Mouse (Mus musculus) left cerebral cortex, postnatal 14 days (tissue): ENCODE measurements at regions not wholly inside any gene's neighbourhood (a gene's known extent, or its start where the extent isn't known, plus 50 kb on each side); places are given as distances from the start of the nearest gene placed in this dataset.
A peak's percentile ranks its signal among the peaks of the same experiment; 100 is the strongest.
"Not testable (repeated sequence)": the region's sequence is repeated elsewhere in the genome, so short reads cannot be mapped to it uniquely, and the experiment has no call there.

ENCODE experiments used
- DNase-seq, 2 experiments: peaks; one replicate each; pipeline ENCODE4 v3.0.0; 2021 to 2022; ENCODE audit warnings: low spot score in 2 of 2, mixed read lengths in 1 of 2
- intact Hi-C: fragments of 180-260 bp; cut with DNase I; formaldehyde crosslinking; loops from one replicate; pipeline ENCODE4 v1.15.1; 2025

- intact Hi-C loops, result no loop called here
- no peak for DNase-seq
Observed at GRCm38 (mm10) chr12:71512915-71513612, 203.4 kb downstream of the Dact1 start.

DNA sequence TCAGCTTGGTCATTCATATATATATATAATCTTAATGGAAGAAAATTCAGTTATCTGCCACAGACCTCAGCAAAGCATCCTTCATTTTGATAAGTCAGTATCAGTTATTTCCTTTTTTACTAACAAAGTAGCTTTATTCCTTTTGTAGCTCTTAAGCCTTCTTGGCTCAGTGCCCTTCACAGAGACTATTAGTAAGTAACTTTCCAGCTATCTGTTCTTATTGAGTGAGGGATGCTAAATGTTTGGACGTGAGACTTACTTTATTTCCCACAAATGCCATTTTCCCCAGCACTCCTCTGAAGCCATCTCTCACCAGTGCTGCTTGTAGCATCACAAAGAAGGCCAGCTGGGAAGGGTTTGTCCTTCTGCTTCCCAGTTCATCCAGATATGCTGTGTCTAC, 209.8 kb downstream of the Dact1 start:
- intact Hi-C loops, result no loop called here
- no peak for DNase-seq

DNA sequence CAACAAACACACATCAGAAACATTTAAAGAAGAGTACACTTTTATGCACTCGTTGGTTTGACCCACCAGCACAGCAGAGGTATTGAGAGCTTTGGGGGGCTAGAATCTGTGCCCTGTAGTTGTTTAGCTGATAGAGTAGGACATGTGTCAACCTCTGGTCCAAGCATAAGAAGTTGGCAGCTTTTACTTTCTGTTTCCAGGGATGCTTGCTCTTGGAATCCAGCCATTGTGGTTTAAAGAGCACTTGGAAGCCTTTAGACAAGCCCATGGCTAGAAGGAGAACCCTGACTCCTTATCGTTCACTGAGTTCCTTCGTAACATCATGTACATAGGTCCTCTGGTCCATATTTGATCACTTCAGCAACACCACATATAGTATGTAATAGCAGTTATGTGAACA, 212.3 kb downstream of the Dact1 start:
- intact Hi-C loops, result no loop called here
- no peak for DNase-seq

DNA sequence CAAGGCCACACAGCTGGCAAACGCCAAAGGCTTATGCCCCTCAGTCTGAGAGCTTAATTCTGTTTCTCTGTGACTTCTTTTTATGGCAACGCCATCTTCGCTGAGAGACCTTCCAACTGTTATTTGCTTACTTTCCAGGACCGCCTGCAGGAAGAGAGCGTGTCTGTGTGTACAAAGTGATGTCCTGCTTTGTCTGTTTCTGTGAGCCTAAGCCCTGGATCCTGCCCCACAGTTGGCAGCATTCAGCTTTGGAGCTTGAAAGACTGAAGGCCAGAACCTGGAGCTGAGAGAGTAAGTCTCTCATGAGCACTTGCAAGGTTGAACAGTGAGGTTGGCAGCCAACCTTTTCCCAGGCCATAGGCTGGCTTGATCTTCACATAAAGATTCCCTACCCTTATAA, 212.8 kb downstream of the Dact1 start:
- intact Hi-C loops, result no loop called here
- DNase-seq, result no peak

DNA sequence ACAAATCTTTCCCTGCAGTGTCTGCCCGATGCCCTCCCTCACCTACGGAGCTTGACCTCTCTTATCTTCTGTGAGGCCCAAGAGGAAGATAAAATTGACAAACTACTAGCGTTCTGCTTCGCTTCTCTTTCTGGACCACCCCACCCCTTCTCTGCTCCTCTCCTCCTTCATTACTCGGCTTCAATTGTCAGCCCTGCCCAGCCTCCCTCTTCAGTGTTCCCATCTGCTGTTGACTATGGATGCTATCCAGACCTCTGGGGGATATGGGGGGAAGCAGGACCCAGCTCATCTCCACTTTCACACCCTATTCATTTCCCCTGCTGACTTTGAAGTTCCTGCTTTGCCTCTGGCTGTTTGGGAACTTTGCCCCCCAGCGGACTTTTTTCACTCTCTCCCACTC, 214.5 kb downstream of the Dact1 start:
- intact Hi-C loops, result no loop called here
- DNase-seq, result no peak

DNA sequence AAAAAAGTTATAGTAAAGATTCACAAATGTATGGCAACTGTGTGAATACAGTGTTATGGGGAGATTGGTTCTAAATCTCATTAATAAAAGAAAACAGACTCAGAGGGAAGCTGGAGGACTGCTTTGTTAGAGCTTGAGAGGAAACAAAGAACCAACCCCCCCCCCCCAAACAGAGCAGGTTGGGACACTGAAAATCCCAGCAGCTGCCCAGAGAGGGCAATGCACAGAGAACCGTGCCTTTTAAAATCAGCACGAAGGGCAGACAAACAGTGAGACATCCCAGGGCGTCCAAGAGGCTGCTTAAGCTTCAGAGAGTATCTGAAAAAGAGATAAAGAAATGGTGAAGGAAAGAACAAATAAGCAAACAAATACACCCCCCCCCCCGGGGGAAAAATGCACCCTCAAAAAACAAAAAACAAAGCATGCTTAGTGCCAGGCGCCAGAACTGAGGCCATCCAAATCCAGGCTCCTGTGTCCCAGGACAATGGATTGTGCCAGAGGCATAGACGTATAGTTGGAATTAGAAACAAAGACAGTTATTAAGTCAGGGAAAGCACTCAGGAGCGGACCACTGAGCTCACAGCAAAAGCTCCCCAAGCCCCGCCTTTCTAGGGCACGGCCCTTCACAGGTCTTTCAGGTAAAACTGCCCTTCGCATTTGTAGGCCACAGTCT, 215.7 kb downstream of the Dact1 start:
- no peak for DNase-seq

GRCm38 (mm10) chr12:71526623-71527022, 216.9 kb downstream of the Dact1 start:
- intact Hi-C loops, result no loop called here
- no peak for DNase-seq

More for the DNA sequence above, 215.7 kb downstream of the Dact1 start:
- intact Hi-C loops, result no loop called here

DNA sequence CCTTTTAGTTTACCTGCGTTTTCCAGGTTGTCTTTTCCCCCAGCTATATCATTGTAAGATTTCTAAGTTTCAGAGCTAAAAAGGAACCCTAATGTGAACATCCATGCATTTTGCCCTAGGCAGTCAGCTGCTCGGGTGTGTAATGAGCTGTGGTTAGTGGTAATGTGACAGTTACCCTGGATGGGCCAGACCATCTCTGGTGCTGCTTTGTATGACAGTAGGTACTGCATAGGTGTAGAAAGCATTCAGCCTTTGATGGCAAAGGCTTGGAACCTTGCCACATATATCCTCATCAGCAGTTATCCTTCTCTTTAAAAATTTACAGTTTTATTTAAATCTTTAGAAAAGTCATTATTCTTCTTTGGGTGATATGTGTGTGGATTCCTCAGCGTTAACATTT, 222.5 kb downstream of the Dact1 start:
- DNase-seq, result no peak
- intact Hi-C loops, result no loop called here

DNA sequence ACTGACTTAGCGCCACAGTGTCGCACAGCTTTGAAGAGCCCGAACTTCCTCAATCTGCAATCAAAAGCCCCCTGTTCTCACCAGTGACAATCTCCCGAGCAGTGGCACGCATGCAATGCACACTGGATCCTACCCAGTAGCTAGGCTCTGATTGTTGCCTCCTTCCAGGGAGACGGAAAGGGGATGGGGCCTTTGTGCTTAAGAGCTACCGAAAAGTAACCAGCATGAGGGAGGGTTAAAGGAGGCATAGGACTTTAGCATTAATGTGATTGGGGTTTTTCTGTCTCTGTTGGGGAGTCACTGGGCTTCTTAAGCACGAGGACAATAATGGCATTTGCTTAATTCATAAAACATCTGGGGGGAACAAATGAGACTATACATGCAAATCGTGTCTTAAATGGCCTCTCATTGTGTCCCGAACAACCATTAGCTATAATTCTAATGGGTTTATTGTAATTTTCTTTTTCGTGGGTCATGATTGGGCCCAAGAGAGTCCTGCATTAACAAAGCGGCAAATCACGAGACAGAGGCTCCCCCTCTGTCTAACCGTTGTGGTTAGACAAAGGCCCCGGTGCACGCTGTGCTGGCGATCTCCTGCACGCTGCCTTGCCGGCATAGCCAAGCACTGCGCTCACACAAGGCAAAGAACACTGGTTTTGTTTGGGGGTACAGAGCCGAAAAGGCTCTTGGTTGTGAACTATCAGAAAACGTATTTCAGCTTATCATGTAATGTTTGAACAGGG, 223.2 kb downstream of the Dact1 start:
- intact Hi-C loops, result no loop called here
- DNase-seq, result no peak

- no peak for DNase-seq
- intact Hi-C loops, result no loop called here
Observed at GRCm38 (mm10) chr12:71533701-71534100, 224.0 kb downstream of the Dact1 start.

GRCm38 (mm10) chr12:71534199-71534598, 224.5 kb downstream of the Dact1 start:
- no peak for DNase-seq
- intact Hi-C loops, result no loop called here

GRCm38 (mm10) chr12:71535251-71535650, 225.6 kb downstream of the Dact1 start:
- intact Hi-C loops, result no loop called here
- no peak for DNase-seq

DNA sequence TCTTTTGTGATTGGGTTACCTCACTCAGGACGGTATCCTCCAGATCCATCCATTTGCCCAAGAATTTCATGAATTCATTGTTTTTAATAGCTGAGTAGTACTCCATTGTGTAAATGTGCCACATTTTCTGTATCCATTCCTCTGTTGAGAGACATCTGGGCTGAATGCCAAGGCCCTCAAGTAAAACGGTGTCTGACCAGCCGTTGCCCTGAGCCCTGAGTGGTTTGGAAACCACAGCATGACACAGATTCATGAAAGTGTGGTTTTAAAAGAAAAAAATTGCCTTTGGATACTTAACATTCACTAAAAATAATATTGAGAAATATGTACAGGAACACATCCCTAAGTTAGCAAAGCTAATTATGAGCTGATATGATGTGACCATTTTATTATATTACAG, 226.1 kb downstream of the Dact1 start:
- intact Hi-C loops, DNase-seq: not testable (repeated sequence)

- DNase-seq, result no peak
- intact Hi-C loops, result no loop called here
Observed at GRCm38 (mm10) chr12:71538691-71539090, 229.0 kb downstream of the Dact1 start.

DNA sequence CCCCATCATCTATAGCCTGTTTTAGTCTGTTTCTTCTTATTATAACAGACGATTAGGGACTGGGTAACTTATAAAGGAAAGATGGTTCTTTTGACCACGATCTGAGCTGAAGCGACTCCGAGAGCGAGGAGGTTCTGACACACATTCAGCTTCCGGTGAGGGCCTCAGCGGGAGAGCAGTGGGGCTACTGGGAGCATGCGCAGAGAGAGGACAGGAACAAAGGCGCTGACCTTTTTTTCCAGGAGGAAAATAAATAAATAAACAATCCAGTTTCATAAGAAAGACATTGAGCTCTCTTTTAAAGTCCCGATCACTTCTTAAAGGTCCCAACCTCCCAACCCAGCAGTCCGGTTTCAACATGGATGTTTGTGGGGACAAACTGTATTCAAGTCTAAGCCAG, 230.6 kb downstream of the Dact1 start:
- intact Hi-C loops, result no loop called here
- DNase-seq, result no peak

DNA sequence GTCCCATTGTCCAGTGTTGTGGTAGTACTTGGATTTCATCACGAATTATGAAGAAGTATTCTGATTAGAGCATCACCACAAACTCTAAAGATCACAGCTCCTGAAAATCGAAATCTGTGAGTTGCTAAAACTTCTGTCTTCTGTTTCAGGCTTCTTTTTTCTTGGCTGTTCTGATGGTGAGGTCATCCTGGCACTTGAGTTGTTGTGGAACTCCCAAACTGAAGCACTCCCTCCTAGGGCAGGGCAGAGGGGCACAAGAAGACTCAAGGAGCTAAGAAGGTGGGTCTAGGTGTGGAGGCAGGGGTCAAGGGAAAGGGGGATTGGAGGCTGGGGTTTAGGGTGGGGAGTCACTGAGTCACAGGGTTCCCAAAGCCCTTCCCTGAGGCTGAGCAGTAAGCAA, 232.3 kb downstream of the Dact1 start:
- DNase-seq, result no peak
- intact Hi-C loops, result no loop called here

- DNase-seq, result no peak
- intact Hi-C loops, result no loop called here
Observed at GRCm38 (mm10) chr12:71543571-71544119, 234.0 kb downstream of the Dact1 start.

- DNase-seq, result peak; percentile 63 to 85
- intact Hi-C loops, result no loop called here
Observed at GRCm38 (mm10) chr12:71544401-71545159, 234.9 kb downstream of the Dact1 start.

GRCm38 (mm10) chr12:71546523-71547265, 237.0 kb downstream of the Dact1 start:
- intact Hi-C loops, result no loop called here
- DNase-seq, result peak in 1 of 2 experiments; percentile 22
